Mouse (Mus musculus): ENCODE results near the gene Fut2. TPM values are rescaled to one million over a fixed set of nuclear protein-coding genes. Genes with fewer than 3 reads are reported as not detected.

Fut2 gene
- polyA plus RNA-seq, 1 experiment: 0.01 TPM

- Histone ChIP-seq H3K4me3 (ENCODE audit: insufficient read depth, poor library complexity, severe bottlenecking) (no peak overlapping the region), H3K79me3 (ENCODE audit: low read depth) (no peaks in the 10 kb centered on the region), H3K36me3 (ENCODE audit: control insufficient read depth, insufficient read depth) (no peaks in the 10 kb centered on the region), H3K79me2 (ENCODE audit: control insufficient read depth, insufficient read depth) (no peaks in the 10 kb centered on the region), H3ac (ENCODE audit: control insufficient read depth, insufficient read length, low read depth) (no peak overlapping the region), H3K27me3 (ENCODE audit: control insufficient read depth, insufficient read depth, insufficient read length) (peaks cover 4% of the 10 kb centered on the region)
- TF ChIP-seq MYOD1 (IDR thresholded peaks at IDR 0.05; ENCODE audit: control insufficient read depth, insufficient read length, low read depth) (no peak), MAX (IDR thresholded peaks at IDR 0.05) (no peak)
These were observed 46.6 kb downstream of the Fut2 start for GRCm38 (mm10) chr7:45619592-45619991.

DNA sequence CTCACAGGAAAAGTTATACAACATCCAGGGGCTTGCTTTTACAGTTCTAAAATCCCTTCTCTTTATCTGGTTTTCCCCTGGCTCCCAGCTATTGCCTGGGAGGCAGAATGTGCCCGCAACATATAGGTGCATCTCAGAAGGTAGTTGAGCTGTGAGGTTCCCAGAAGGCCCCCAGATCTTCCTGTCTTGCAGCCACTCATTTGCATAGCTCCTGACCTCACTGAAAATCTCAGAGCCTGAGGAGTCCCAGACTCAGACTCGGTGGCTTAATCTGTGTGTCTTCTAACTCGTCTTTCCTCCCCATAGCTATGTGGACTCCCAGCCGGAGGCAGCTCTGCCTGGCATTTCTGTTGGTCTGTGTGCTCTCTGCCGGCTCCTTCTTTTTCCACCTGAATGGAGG lies 47.9 kb downstream of the Fut2 start:
- TF ChIP-seq CEBPB (IDR thresholded peaks at IDR 0.05; ENCODE audit: low read depth): no peak
- no peak for TF ChIP-seq MAX (IDR thresholded peaks at IDR 0.05)
- no peak for TF ChIP-seq MYOG (IDR thresholded peaks at IDR 0.05; ENCODE audit: control insufficient read depth, extremely low read depth, insufficient read length)
- no peak for TF ChIP-seq MYOD1 (IDR thresholded peaks at IDR 0.05; ENCODE audit: control insufficient read depth, insufficient read length, low read depth)
- no peak for TF ChIP-seq USF1 (IDR thresholded peaks at IDR 0.05; ENCODE audit: low read depth)
- no peak for TF ChIP-seq CTCF (IDR thresholded peaks at IDR 0.05; ENCODE audit: control insufficient read depth, insufficient read depth, insufficient read length)
- no peak for TF ChIP-seq FOSL1 (IDR thresholded peaks at IDR 0.05; ENCODE audit: insufficient read depth, low read length, poor library complexity, severe bottlenecking)
- H3K4me3 ChIP-seq (ENCODE audit: insufficient read depth, poor library complexity, severe bottlenecking): no peak overlapping the region
- H3K79me3 ChIP-seq (ENCODE audit: low read depth): no peaks in the 10 kb centered on the region
- H3K79me2 ChIP-seq (ENCODE audit: control insufficient read depth, insufficient read depth): no peaks in the 10 kb centered on the region
- H3K36me3 ChIP-seq (ENCODE audit: control insufficient read depth, insufficient read depth): no peaks in the 10 kb centered on the region
- no peaks in the 10 kb centered on the region for H3K27me3 ChIP-seq (ENCODE audit: control insufficient read depth, insufficient read depth, insufficient read length)
- no peak overlapping the region for H3ac ChIP-seq (ENCODE audit: control insufficient read depth, insufficient read length, low read depth)

- no peaks in the 10 kb centered on the region for H3K79me2 ChIP-seq (ENCODE audit: control insufficient read depth, insufficient read depth)
- no peak within 1 kb of the TSS for H3ac ChIP-seq (ENCODE audit: control insufficient read depth, insufficient read length, low read depth)
- TF ChIP-seq CEBPB (IDR thresholded peaks at IDR 0.05; ENCODE audit: low read depth) (no peak), MYOD1 (IDR thresholded peaks at IDR 0.05; ENCODE audit: control insufficient read depth, insufficient read length, low read depth) (no peak)
- H3K27me3 ChIP-seq (ENCODE audit: control insufficient read depth, insufficient read depth, insufficient read length): no peaks in the 10 kb centered on the region
- H3K36me3 ChIP-seq (ENCODE audit: control insufficient read depth, insufficient read depth): no peaks in the 10 kb centered on the region
- no peak within 1 kb of the TSS for H3K4me3 ChIP-seq (ENCODE audit: insufficient read depth, poor library complexity, severe bottlenecking)
- no peaks in the 10 kb centered on the region for H3K79me3 ChIP-seq (ENCODE audit: low read depth)
These were observed 49.0 kb downstream of the Fut2 start, which contains the start of gene Fut1 for GRCm38 (mm10) chr7:45617042-45617695. Fut1 (plus strand) TSS chr7:45617289.

DNA sequence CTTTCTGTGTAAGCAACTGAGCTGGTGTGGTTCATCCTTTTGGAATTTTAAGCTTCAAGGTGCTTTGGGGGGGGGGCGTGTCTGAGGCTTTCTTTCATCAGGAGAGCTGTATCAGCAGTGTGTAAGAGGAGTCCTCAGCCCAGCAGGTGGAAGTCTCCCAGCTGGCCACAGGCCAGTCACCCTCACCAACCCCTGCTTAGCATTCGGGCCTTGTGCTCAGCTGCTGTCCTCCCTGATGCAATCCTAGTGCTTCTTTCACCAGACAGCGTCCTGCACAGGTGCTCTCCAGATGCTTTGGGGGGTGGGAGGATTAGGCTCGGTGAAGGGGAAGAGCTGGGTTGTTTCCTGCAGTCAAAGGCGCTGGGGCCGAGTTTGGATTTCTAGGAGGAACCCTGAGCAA lies 49.9 kb downstream of the Fut2 start:
- Histone ChIP-seq H3K4me3 (ENCODE audit: insufficient read depth, poor library complexity, severe bottlenecking) (no peak overlapping the region), H3K79me2 (ENCODE audit: control insufficient read depth, insufficient read depth) (no peaks in the 10 kb centered on the region), H3K27me3 (ENCODE audit: control insufficient read depth, insufficient read depth, insufficient read length) (no peaks in the 10 kb centered on the region), H3K36me3 (ENCODE audit: control insufficient read depth, insufficient read depth) (no peaks in the 10 kb centered on the region), H3ac (ENCODE audit: control insufficient read depth, insufficient read length, low read depth) (no peak overlapping the region), H3K79me3 (ENCODE audit: low read depth) (no peaks in the 10 kb centered on the region)
- TF ChIP-seq MYOG (IDR thresholded peaks at IDR 0.05; ENCODE audit: control insufficient read depth, extremely low read depth, insufficient read length) (no peak), MYOD1 (IDR thresholded peaks at IDR 0.05; ENCODE audit: control insufficient read depth, insufficient read length, low read depth) (no peak), USF1 (IDR thresholded peaks at IDR 0.05; ENCODE audit: low read depth) (no peak), FOSL1 (IDR thresholded peaks at IDR 0.05; ENCODE audit: insufficient read depth, low read length, poor library complexity, severe bottlenecking) (no peak), CEBPB (IDR thresholded peaks at IDR 0.05; ENCODE audit: low read depth) (no peak), MAX (IDR thresholded peaks at IDR 0.05) (no peak), CTCF (IDR thresholded peaks at IDR 0.05; ENCODE audit: control insufficient read depth, insufficient read depth, insufficient read length) (no peak)

DNA sequence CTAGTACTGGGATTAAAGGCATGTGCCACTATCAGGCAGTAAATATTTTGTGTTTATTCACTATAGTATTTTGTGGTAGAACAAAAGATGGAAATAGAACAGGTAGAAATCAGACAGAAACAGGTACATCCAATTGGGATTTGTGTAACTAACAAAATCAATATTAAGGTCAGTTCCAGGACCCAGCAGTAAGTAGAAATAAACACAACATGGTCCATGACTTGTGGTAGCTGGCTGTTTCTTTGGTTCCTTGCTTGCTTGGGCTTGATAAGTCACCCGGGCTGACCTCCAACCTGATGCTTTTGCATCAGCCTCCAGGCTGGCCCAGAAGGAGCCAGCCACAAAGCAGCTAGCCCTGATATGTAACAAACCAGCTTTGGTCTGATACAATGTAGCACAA lies 56.7 kb downstream of the Fut2 start:
- no peak overlapping the region for H3K4me3 ChIP-seq (ENCODE audit: insufficient read depth, poor library complexity, severe bottlenecking)
- no peaks in the 10 kb centered on the region for H3K79me2 ChIP-seq (ENCODE audit: control insufficient read depth, insufficient read depth)
- no peaks in the 10 kb centered on the region for H3K36me3 ChIP-seq (ENCODE audit: control insufficient read depth, insufficient read depth)
- no peak overlapping the region for H3ac ChIP-seq (ENCODE audit: control insufficient read depth, insufficient read length, low read depth)
- TF ChIP-seq USF1 (IDR thresholded peaks at IDR 0.05; ENCODE audit: low read depth) (no peak), FOSL1 (IDR thresholded peaks at IDR 0.05; ENCODE audit: insufficient read depth, low read length, poor library complexity, severe bottlenecking) (no peak), CTCF (IDR thresholded peaks at IDR 0.05; ENCODE audit: control insufficient read depth, insufficient read depth, insufficient read length) (no peak), MYOD1 (IDR thresholded peaks at IDR 0.05; ENCODE audit: control insufficient read depth, insufficient read length, low read depth) (no peak), MAX (IDR thresholded peaks at IDR 0.05) (no peak), CEBPB (IDR thresholded peaks at IDR 0.05; ENCODE audit: low read depth) (no peak), MYOG (IDR thresholded peaks at IDR 0.05; ENCODE audit: control insufficient read depth, extremely low read depth, insufficient read length) (no peak)
- H3K27me3 ChIP-seq (ENCODE audit: control insufficient read depth, insufficient read depth, insufficient read length): no peaks in the 10 kb centered on the region
- no peaks in the 10 kb centered on the region for H3K79me3 ChIP-seq (ENCODE audit: low read depth)

GRCm38 (mm10) chr7:45605704-45606289 lies 60.4 kb downstream of the Fut2 start:
- Histone ChIP-seq H3K79me2 (ENCODE audit: control insufficient read depth, insufficient read depth) (no peaks in the 10 kb centered on the region), H3K4me3 (ENCODE audit: insufficient read depth, poor library complexity, severe bottlenecking) (no peak overlapping the region), H3K79me3 (ENCODE audit: low read depth) (no peaks in the 10 kb centered on the region), H3K27me3 (ENCODE audit: control insufficient read depth, insufficient read depth, insufficient read length) (no peaks in the 10 kb centered on the region), H3K36me3 (ENCODE audit: control insufficient read depth, insufficient read depth) (no peaks in the 10 kb centered on the region), H3ac (ENCODE audit: control insufficient read depth, insufficient read length, low read depth) (no peak overlapping the region)
- TF ChIP-seq USF1 (IDR thresholded peaks at IDR 0.05; ENCODE audit: low read depth): no peak
- no peak for TF ChIP-seq MYOD1 (IDR thresholded peaks at IDR 0.05; ENCODE audit: control insufficient read depth, insufficient read length, low read depth)
- no peak for TF ChIP-seq CEBPB (IDR thresholded peaks at IDR 0.05; ENCODE audit: low read depth)
- no peak for TF ChIP-seq FOSL1 (IDR thresholded peaks at IDR 0.05; ENCODE audit: insufficient read depth, low read length, poor library complexity, severe bottlenecking)
- TF ChIP-seq MAX (IDR thresholded peaks at IDR 0.05): no peak
- no peak for TF ChIP-seq MYOG (IDR thresholded peaks at IDR 0.05; ENCODE audit: control insufficient read depth, extremely low read depth, insufficient read length)
- no peak for TF ChIP-seq CTCF (IDR thresholded peaks at IDR 0.05; ENCODE audit: control insufficient read depth, insufficient read depth, insufficient read length)

Data from C2C12 (cell line).